Mouse (Mus musculus) forebrain, embryonic 14.5 days (tissue): ENCODE measurements around the gene Chmp2a. TPM values are rescaled to one million over a fixed set of nuclear protein-coding genes. Genes with fewer than 3 reads are reported as not detected.

Experiments used
- ATAC-seq: fragments of 200-750 bp; cut with Nextera tagmentation; 2 replicates; pipeline ENCODE4 v1.8.0; 2017; ENCODE audit warnings: mild to moderate bottlenecking, moderate library complexity
- DNase-seq: peaks from one replicate; pipeline ENCODE4 v3.0.0-alpha.2; 2015; ENCODE audit warnings: low spot score
- H3K27ac ChIP-seq: fragments of 300-500 bp; sonication (generic); 2 replicates; pipeline ENCODE4 v1.5.1; 2014; ENCODE audit warnings: low read depth, mild to moderate bottlenecking, control low read depth, low read length, moderate library complexity
- H3K27me3 ChIP-seq: fragments of 300-500 bp; sonication (generic); replicated peaks from 2 replicates; pipeline ENCODE4 v1.6.1; 2014; ENCODE audit warnings: low read length, control low read depth, mixed read lengths; ENCODE audit not compliant: control insufficient read depth, insufficient read depth
- H3K36me3 ChIP-seq: fragments of 300-500 bp; sonication (generic); 2 replicates; pipeline ENCODE4 v1.6.1; 2014; ENCODE audit warnings: low read length, control low read depth; ENCODE audit not compliant: control insufficient read depth, insufficient read depth
- H3K4me1 ChIP-seq: fragments of 300-500 bp; sonication (generic); 2 replicates; pipeline ENCODE4 v1.6.1; 2014; ENCODE audit warnings: antibody characterized with exemption, low read length, control low read depth; ENCODE audit not compliant: control insufficient read depth, insufficient read depth
- H3K4me2 ChIP-seq: fragments of 300-500 bp; sonication (generic); 2 replicates; pipeline ENCODE4 v1.6.1; 2014; ENCODE audit warnings: mild to moderate bottlenecking, control low read depth, low read length
- H3K4me3 ChIP-seq: fragments of 300-500 bp; sonication (generic); 2 replicates; pipeline ENCODE4 v1.5.1; 2014; ENCODE audit warnings: low read depth, low read length, control low read depth
- H3K9ac ChIP-seq: fragments of 300-500 bp; sonication (generic); 2 replicates; pipeline ENCODE4 v1.6.1; 2014; ENCODE audit warnings: mild to moderate bottlenecking, low read length, control low read depth, moderate library complexity
- H3K9me3 ChIP-seq: fragments of 300-500 bp; sonication (generic); replicated peaks from 2 replicates; pipeline ENCODE4 v1.6.1; 2016; ENCODE audit warnings: low read length, control low read depth, mixed read lengths; ENCODE audit not compliant: control insufficient read depth
- WGBS: fragments of 180-500 bp; shearing (Covaris S2); extraction: QIAGEN DNeasy Blood & Tissue Kit; methylation state at CpG from one replicate; pipeline ENCODE4 v1.1.7; 2014; 5-methylcytosine and 5-hydroxymethylcytosine counted together
- polyA plus RNA-seq: library from polyadenylated mRNA; unstranded; fragments of >200 nt; fragmentation: Nextera tagmentation; extraction: Ambion mirVana; gene quantifications from 2 replicates; pipeline ENCODE4 v1.2.1, GENCODE M21; 2014

Gene Chmp2a
- polyA plus RNA-seq, 1 experiment from 2014 or later, result 215 TPM

GRCm38 (mm10) chr7:13028986-13029385 is 5.6 kb downstream of the Chmp2a start:
- H3K9me3 ChIP-seq, result no peaks in the 10 kb centered on the region
- no peak overlapping the region for H3K4me3 ChIP-seq
- H3K36me3 ChIP-seq, result peaks cover 84% of the 10 kb centered on the region
- no peak overlapping the region for H3K4me2 ChIP-seq
- no peaks in the 10 kb centered on the region for H3K27me3 ChIP-seq
- WGBS, result 77% methylated on average over 4 of the region's 4 CpGs
- DNase-seq (no peak), ATAC-seq (no peak)
- peaks cover 18% of the 10 kb centered on the region for H3K4me1 ChIP-seq
- H3K27ac ChIP-seq, result no peak overlapping the region
- H3K9ac ChIP-seq, result no peak overlapping the region

GRCm38 (mm10) chr7:13025511-13026112 is 9.0 kb downstream of the Chmp2a start:
- Histone ChIP-seq H3K4me3 (peak overlapping the region; percentile 92), H3K27ac (no peak overlapping the region; the same call in 1 of the 2 replicates), H3K36me3 (peaks cover 54% of the 10 kb centered on the region), H3K4me2 (peak overlapping the region; percentile 87), H3K9ac (peak overlapping the region; percentile 96), H3K27me3 (no peaks in the 10 kb centered on the region), H3K4me1 (peaks cover 11% of the 10 kb centered on the region), H3K9me3 (no peaks in the 10 kb centered on the region)
- DNase-seq, result no peak
- ATAC-seq, result no peak
- WGBS, result 29% methylated on average over 4 of the region's 4 CpGs

- ATAC-seq (peak; percentile 67), DNase-seq (peak; percentile 80)
- Histone ChIP-seq H3K27me3 (no peaks in the 10 kb centered on the region), H3K4me2 (peak overlapping the region; percentile 87), H3K27ac (peak overlapping the region; percentile 99), H3K9me3 (no peaks in the 10 kb centered on the region), H3K36me3 (peaks cover 46% of the 10 kb centered on the region), H3K4me3 (peak overlapping the region; percentile 92), H3K9ac (peak overlapping the region; percentile 96), H3K4me1 (peaks cover 11% of the 10 kb centered on the region)
- 0% methylated on average over 42 of the region's 44 CpGs for WGBS
These were observed 9.8 kb downstream of the Chmp2a start for GRCm38 (mm10) chr7:13024805-13025204.

- DNase-seq, result peak; percentile 98
- Histone ChIP-seq H3K27ac (peak overlapping the region; percentile 99), H3K4me3 (peak overlapping the region; percentile 92), H3K4me2 (peak overlapping the region; percentile 87), H3K9me3 (no peaks in the 10 kb centered on the region), H3K4me1 (peaks cover 11% of the 10 kb centered on the region), H3K27me3 (no peaks in the 10 kb centered on the region), H3K9ac (peak overlapping the region; percentile 96), H3K36me3 (peaks cover 39% of the 10 kb centered on the region)
- peak; percentile 88 for ATAC-seq
- under 1% methylated on average over 79 of the region's 95 CpGs for WGBS
These were observed 10.5 kb downstream of the Chmp2a start for GRCm38 (mm10) chr7:13023928-13024731.

- Histone ChIP-seq H3K4me2 (peak overlapping the region; percentile 87), H3K4me3 (peak overlapping the region; percentile 92), H3K27ac (peak overlapping the region; percentile 99), H3K9me3 (no peaks in the 10 kb centered on the region), H3K36me3 (peaks cover 27% of the 10 kb centered on the region), H3K9ac (peak overlapping the region; percentile 70), H3K27me3 (no peaks in the 10 kb centered on the region), H3K4me1 (peaks cover 11% of the 10 kb centered on the region)
- WGBS, result 4% methylated on average over 31 of the region's 31 CpGs
- DNase-seq (peak; percentile 85), ATAC-seq (peak; percentile 43)
These were observed 11.7 kb downstream of the Chmp2a start for GRCm38 (mm10) chr7:13022773-13023535.

- Histone ChIP-seq H3K27me3 (no peaks in the 10 kb centered on the region), H3K36me3 (no peaks in the 10 kb centered on the region), H3K4me1 (peaks cover 5% of the 10 kb centered on the region; the same call in 1 of the 2 replicates), H3K27ac (no peak overlapping the region), H3K4me2 (no peak overlapping the region), H3K9me3 (no peaks in the 10 kb centered on the region), H3K4me3 (no peak overlapping the region), H3K9ac (no peak overlapping the region)
- no peak for DNase-seq
- ATAC-seq, result no peak
- WGBS, result 75% methylated on average over 1 of the region's 1 CpGs
These were observed 19.4 kb downstream of the Chmp2a start for GRCm38 (mm10) chr7:13015217-13015616.

GRCm38 (mm10) chr7:13014275-13014839 is 20.2 kb downstream of the Chmp2a start:
- Histone ChIP-seq H3K9me3 (no peaks in the 10 kb centered on the region), H3K27ac (no peak overlapping the region), H3K4me3 (no peak overlapping the region), H3K27me3 (no peaks in the 10 kb centered on the region), H3K4me1 (peaks cover 6% of the 10 kb centered on the region; the same call in 1 of the 2 replicates), H3K4me2 (no peak overlapping the region), H3K36me3 (no peaks in the 10 kb centered on the region), H3K9ac (no peak overlapping the region)
- no peak for ATAC-seq
- 47% methylated on average over 6 of the region's 6 CpGs for WGBS
- no peak for DNase-seq

- no peaks in the 10 kb centered on the region for H3K27me3 ChIP-seq
- no peak overlapping the region for H3K4me2 ChIP-seq
- H3K9me3 ChIP-seq, result no peaks in the 10 kb centered on the region
- peaks cover 8% of the 10 kb centered on the region; the same call in 1 of the 2 replicates for H3K4me1 ChIP-seq
- no peak for DNase-seq
- no peak overlapping the region for H3K9ac ChIP-seq
- 72% methylated on average over 4 of the region's 4 CpGs for WGBS
- H3K27ac ChIP-seq, result no peak overlapping the region
- no peak for ATAC-seq
- H3K36me3 ChIP-seq, result no peaks in the 10 kb centered on the region
- no peak overlapping the region for H3K4me3 ChIP-seq
These were observed 20.9 kb downstream of the Chmp2a start for GRCm38 (mm10) chr7:13013671-13014070.
